Mouse (Mus musculus): ENCODE measurements around the gene Ubl7. TPM values are rescaled to one million over a fixed set of nuclear protein-coding genes. Genes with fewer than 3 reads are reported as not detected.

Gene Ubl7
- polyA plus RNA-seq (2014; fragmentation: Illumina TruSeq; extraction: RNeasy Lipid Tissue Mini Kit (QIAGEN cat#74804); ENCODE audit: low read depth, low replicate concordance): 87.6 TPM

DNA sequence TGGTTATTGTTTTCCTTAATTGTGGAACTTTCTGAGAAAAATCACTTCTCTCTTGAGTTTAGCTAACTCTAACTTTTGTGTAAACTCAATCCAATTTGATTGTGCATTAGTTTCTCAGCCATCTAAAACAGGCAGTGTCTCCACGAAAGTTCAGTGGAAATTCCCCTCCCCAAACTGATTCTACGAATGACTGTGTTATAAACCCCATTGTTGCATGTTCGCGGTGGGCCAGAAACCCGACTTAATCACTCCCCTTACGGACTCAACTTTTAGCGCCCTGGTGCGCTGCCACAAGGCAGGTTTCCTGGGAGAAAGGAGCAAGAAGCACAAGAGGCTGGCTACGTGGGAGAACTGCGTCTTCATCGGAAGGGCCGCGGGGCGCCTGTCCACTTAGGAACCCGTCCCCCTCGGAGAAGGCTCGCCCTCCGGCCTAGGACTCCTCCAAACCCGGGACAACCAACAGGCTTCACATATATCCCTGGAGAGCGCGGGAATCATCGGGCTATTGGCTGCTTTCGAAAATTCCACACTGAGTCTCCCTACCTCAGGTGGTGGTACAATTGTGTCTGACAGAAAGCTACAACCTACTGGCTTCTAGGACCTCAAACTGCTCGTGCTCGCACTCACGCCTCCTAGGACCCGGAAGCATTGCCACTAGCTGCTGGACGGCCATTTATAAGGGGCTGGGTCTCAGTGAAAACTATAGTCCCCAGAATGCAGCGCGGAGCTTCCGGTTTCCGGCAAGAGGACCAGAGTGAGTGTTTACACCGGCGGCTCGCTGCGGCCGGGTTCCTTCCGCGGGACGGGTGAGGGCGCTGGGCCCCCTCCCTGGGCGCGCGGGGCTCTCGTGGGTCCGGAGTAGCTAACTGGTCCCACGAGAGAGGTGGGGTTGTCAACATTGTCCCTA lies at the start of gene Ubl7:
Gene Ubl7, plus strand, starts transcription at position 726 of the 907 bp plus-strand sequence.

DNA sequence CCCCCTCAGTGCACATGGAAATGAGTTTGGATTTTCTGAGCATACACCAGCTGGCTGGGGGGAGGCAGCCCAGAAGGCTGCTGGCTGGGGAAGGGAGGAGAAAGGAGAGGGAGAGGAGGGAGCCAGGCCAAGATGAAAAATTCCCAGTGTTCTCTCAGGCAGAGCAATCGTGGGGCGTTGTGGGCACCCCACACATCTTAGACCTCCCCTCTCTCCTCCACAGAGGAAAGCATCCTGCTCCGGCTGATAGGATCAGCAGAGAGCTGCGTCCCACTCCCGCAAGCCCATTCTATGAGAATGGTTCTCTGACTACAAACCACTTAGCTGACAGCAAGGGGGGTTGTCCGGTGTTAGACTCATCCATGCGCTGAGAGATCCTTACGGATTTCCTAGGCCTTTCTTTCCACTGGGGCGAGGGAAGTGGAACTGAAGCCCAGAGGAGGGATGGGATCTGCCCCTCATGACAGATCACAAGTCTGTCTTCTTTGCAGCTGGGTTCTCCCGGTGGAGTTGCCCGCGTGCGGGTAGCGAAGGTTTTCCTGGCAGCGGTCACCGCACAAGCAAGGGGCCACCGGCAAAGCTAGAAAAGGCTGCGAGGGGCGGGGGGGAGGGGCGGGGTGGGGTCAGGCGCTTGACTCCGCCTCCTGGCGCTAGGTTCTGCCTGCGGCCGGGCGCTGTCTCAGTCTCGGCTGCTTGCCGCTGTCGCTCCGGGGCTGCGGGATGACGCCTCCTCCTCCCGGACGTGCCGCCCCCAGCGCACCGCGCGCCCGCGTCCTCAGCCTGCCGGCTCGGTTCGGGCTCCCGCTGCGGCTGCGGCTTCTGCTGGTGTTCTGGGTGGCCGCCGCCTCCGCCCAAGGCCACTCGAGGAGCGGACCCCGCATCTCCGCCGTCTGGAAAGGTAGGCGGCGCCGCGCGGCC lies 28.9 kb downstream of the Ubl7 start, which contains the start of gene Sema7a:
Gene Sema7a, plus strand, starts transcription at position 682 of the 918 bp plus-strand sequence.

Other genes starting within 250 kb of the Ubl7 start
- not detected for gene Cyp1a2, start 227.3 kb upstream of the Ubl7 start, polyA plus RNA-seq (2014; fragmentation: Illumina TruSeq; extraction: RNeasy Lipid Tissue Mini Kit (QIAGEN cat#74804); ENCODE audit: low read depth, low replicate concordance)
- 1.4 TPM for gene Cyp1a1, start 223.1 kb upstream of the Ubl7 start, polyA plus RNA-seq (2014; fragmentation: Illumina TruSeq; extraction: RNeasy Lipid Tissue Mini Kit (QIAGEN cat#74804); ENCODE audit: low read depth, low replicate concordance)
- 3.7 TPM for gene Edc3, start 202.4 kb upstream of the Ubl7 start, polyA plus RNA-seq (2014; fragmentation: Illumina TruSeq; extraction: RNeasy Lipid Tissue Mini Kit (QIAGEN cat#74804); ENCODE audit: low read depth, low replicate concordance)
- 47.0 TPM for gene Clk3, start 145.1 kb upstream of the Ubl7 start, polyA plus RNA-seq (2014; fragmentation: Illumina TruSeq; extraction: RNeasy Lipid Tissue Mini Kit (QIAGEN cat#74804); ENCODE audit: low read depth, low replicate concordance)
- gene Arid3b, start 74.2 kb upstream of the Ubl7 start, polyA plus RNA-seq (2014; fragmentation: Illumina TruSeq; extraction: RNeasy Lipid Tissue Mini Kit (QIAGEN cat#74804); ENCODE audit: low read depth, low replicate concordance): 4.3 TPM
- gene Sema7a, start 29.1 kb downstream of the Ubl7 start, polyA plus RNA-seq (2014; fragmentation: Illumina TruSeq; extraction: RNeasy Lipid Tissue Mini Kit (QIAGEN cat#74804); ENCODE audit: low read depth, low replicate concordance): 22.7 TPM
- gene Cyp11a1, start 95.4 kb downstream of the Ubl7 start, polyA plus RNA-seq (2014; fragmentation: Illumina TruSeq; extraction: RNeasy Lipid Tissue Mini Kit (QIAGEN cat#74804); ENCODE audit: low read depth, low replicate concordance): not detected
- gene Stra6, start 152.8 kb downstream of the Ubl7 start, polyA plus RNA-seq (2014; fragmentation: Illumina TruSeq; extraction: RNeasy Lipid Tissue Mini Kit (QIAGEN cat#74804); ENCODE audit: low read depth, low replicate concordance): 0.34 TPM
- gene Ccdc33, start 207.8 kb downstream of the Ubl7 start, polyA plus RNA-seq (2014; fragmentation: Illumina TruSeq; extraction: RNeasy Lipid Tissue Mini Kit (QIAGEN cat#74804); ENCODE audit: low read depth, low replicate concordance): not detected